Mouse (Mus musculus): ENCODE results near the gene Zfp229. TPM values are rescaled to one million over a fixed set of nuclear protein-coding genes. Genes with fewer than 3 reads are reported as not detected.

The Zfp229 gene
- polyA plus RNA-seq (2015; fragmentation: Nextera tagmentation; extraction: Ambion mirVana): 4.7 and 5.4 TPM in 2 replicates

DNA sequence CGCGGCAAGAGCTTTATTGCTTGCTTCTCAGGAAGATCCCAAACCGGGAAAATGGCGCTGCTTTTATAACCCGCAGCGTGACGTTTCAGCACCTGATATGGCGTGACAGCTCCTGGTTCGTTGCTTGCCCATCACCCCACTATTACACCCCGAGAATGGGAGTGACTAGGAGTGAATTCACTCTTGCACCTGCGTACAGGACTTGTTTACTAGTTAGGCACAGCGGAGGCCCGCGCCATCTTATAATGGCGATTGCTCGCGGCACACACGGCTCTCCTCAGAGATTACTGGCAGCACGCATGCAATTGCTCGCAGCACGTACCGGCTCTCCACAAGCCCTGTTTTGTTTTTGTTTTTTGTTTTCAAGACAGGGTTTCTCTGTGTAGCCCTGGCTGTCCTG lies at the start of gene Zfp229:
Gene Zfp229, plus strand, starts transcription at position 301 of the 400 bp plus-strand sequence.

DNA sequence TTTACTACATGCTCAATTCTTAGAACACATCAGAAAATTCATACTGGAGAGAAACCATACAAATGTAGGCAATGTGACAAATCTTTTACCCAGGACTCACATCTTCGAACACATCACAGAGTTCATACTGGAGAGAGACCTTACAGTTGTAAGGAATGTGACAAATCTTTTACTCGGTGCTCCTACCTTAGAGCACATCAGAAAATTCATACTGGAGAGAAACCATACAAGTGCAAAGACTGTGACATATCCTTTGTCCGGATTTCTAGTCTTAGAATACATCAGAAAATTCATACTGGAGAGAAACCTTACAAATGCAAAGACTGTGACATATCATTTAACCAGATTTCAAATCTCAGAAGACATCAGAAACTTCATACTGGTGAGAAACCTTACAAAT lies 39.0 kb upstream of the Zfp229 start, which contains the start of gene Gm10226:
Gene Gm10226, plus strand, starts transcription at position 301 of the 400 bp plus-strand sequence.

GRCm38 (mm10) chr17:21707343-21707996 lies 23.1 kb upstream of the Zfp229 start, which contains the start of gene Zfp760:
Gene Zfp760, plus strand, starts transcription at chr17:21707741.

Other genes with a start within 250 kb of the Zfp229 start
- gene Zfp53, start 241.8 kb upstream of the Zfp229 start, polyA plus RNA-seq (2015; fragmentation: Nextera tagmentation; extraction: Ambion mirVana): 6.4 and 8.0 TPM in 2 replicates
- 16.3 and 25.1 TPM in 2 replicates for gene Zfp52, start 195.3 kb upstream of the Zfp229 start, polyA plus RNA-seq (2015; fragmentation: Nextera tagmentation; extraction: Ambion mirVana)
- gene Zfp948, start 163.8 kb upstream of the Zfp229 start, polyA plus RNA-seq (2015; fragmentation: Nextera tagmentation; extraction: Ambion mirVana): 15.1 and 19.5 TPM in 2 replicates
- 3.7 TPM in 2 replicates for gene Zfp983, start 80.2 kb upstream of the Zfp229 start, polyA plus RNA-seq (2015; fragmentation: Nextera tagmentation; extraction: Ambion mirVana)
- 4.0 and 8.3 TPM in 2 replicates for gene Gm10226, start 38.9 kb upstream of the Zfp229 start, polyA plus RNA-seq (2015; fragmentation: Nextera tagmentation; extraction: Ambion mirVana)
- 6.1 and 6.6 TPM in 2 replicates for gene Zfp760, start 23.1 kb upstream of the Zfp229 start, polyA plus RNA-seq (2015; fragmentation: Nextera tagmentation; extraction: Ambion mirVana)
- 5.3 and 8.2 TPM in 2 replicates for gene Zfp820, start 115.0 kb downstream of the Zfp229 start, polyA plus RNA-seq (2015; fragmentation: Nextera tagmentation; extraction: Ambion mirVana)
- gene Zfp995, start 179.1 kb downstream of the Zfp229 start, polyA plus RNA-seq (2015; fragmentation: Nextera tagmentation; extraction: Ambion mirVana): 9.0 and 13.1 TPM in 2 replicates
- gene Zfp942, start 231.7 kb downstream of the Zfp229 start, polyA plus RNA-seq (2015; fragmentation: Nextera tagmentation; extraction: Ambion mirVana): 13.0 and 15.0 TPM in 2 replicates
- gene Zfp943, start 231.8 kb downstream of the Zfp229 start, polyA plus RNA-seq (2015; fragmentation: Nextera tagmentation; extraction: Ambion mirVana): 11.2 and 11.5 TPM in 2 replicates

All from adrenal gland, postnatal 0 days (tissue).